Mouse (Mus musculus) lung, embryonic 16.5 days (tissue): Measurements from ENCODE around the gene C330007P06Rik. TPM values are rescaled to one million over a fixed set of nuclear protein-coding genes. Genes with fewer than 3 reads are reported as not detected.

Experiments used
- ATAC-seq: fragments of 200-750 bp; cut with Nextera tagmentation; 2 replicates; pipeline ENCODE4 v1.8.0; 2017; ENCODE audit warnings: low read depth, mild to moderate bottlenecking, moderate library complexity
- H3K27ac ChIP-seq: fragments of 300-500 bp; sonication (generic); 2 replicates; pipeline ENCODE4 v1.5.1; 2014; ENCODE audit warnings: mild to moderate bottlenecking, control low read depth, low read length
- H3K27me3 ChIP-seq: fragments of 300-500 bp; sonication (generic); 2 replicates; pipeline ENCODE4 v1.6.1; 2014; ENCODE audit warnings: low read depth, low read length, mixed read lengths; ENCODE audit not compliant: control insufficient read depth, insufficient read depth
- H3K36me3 ChIP-seq: fragments of 300-500 bp; sonication (generic); 2 replicates; pipeline ENCODE4 v1.6.1; 2014; ENCODE audit warnings: low read length; ENCODE audit not compliant: control insufficient read depth, insufficient read depth
- H3K4me1 ChIP-seq: fragments of 300-500 bp; sonication (generic); replicated peaks from 2 replicates; pipeline ENCODE4 v1.6.1; 2014; ENCODE audit warnings: low read length, mixed read lengths; ENCODE audit not compliant: control insufficient read depth, insufficient read depth
- H3K4me2 ChIP-seq: fragments of 300-500 bp; sonication (generic); 2 replicates; pipeline ENCODE4 v1.6.1; 2014; ENCODE audit warnings: low read depth, low read length, control low read depth
- H3K4me3 ChIP-seq: fragments of 300-500 bp; sonication (generic); 2 replicates; pipeline ENCODE4 v1.5.1; 2014; ENCODE audit warnings: mild to moderate bottlenecking, low read length, control low read depth
- H3K9ac ChIP-seq: fragments of 300-500 bp; sonication (generic); 2 replicates; pipeline ENCODE4 v1.6.1; 2014; ENCODE audit warnings: low read length, control low read depth
- H3K9me3 ChIP-seq: fragments of 300-500 bp; sonication (generic); 2 replicates; pipeline ENCODE4 v1.6.1; 2016; ENCODE audit warnings: low read length; ENCODE audit not compliant: control insufficient read depth
- WGBS: fragments of 180-500 bp; shearing (Covaris S2); extraction: QIAGEN DNeasy Blood & Tissue Kit; methylation state at CpG from one replicate; pipeline ENCODE4 v1.1.7; 2014; 5-methylcytosine and 5-hydroxymethylcytosine counted together
- polyA plus RNA-seq: library from polyadenylated mRNA; unstranded; fragments of >200 nt; fragmentation: Nextera tagmentation; extraction: Ambion mirVana; gene quantifications from 2 replicates; pipeline ENCODE4 v1.2.1, GENCODE M21; 2015

C330007P06Rik gene
- polyA plus RNA-seq, 1 experiment from 2014 or later, result 38.7 TPM

DNA sequence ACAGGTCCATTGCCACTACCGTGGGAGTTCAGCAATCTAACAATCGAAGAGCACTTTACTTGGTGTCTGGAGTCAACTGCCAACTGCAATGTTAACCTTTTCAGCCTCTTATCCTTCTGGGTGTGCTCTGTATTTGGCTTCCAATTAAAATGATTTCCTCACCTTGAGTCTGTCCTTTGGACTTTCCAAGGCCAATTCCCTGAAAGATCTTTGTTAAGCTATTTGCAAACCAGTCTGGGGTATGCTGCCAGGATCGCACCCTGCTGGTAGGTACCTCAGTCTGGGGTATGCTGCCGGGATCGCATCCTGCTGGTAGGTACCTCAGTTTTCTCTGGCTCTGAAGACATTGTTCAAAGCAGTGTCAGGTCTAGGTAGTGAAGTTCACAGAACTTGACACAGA, 79.3 kb downstream of the C330007P06Rik start:
- Histone ChIP-seq H3K4me1 (no peaks in the 10 kb centered on the region), H3K36me3 (peaks cover 4% of the 10 kb centered on the region), H3K27me3 (no peaks in the 10 kb centered on the region), H3K9ac (no peak overlapping the region), H3K4me3 (no peak overlapping the region), H3K9me3 (no peaks in the 10 kb centered on the region), H3K27ac (no peak overlapping the region), H3K4me2 (no peak overlapping the region)
- ATAC-seq, result no peak
- 62% methylated on average over 5 of the region's 5 CpGs for WGBS

DNA sequence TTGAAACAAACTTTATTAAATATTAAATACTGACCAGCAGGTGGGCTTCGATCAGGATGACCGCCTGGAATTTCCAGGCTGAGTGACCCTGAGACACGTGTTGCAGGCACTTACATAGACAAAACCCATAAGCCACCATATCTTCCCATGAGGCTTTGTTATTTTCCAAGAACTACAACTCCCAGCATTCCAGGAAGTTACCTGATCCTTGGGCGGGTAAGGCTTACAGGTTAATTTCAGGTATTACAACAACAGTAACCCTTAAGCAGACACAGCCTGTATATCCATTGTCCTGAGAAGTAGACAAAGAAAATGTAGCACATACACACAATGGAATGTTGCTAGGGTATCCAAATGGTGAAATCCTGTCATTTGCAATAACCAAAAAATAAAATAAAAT, 84.6 kb downstream of the C330007P06Rik start:
- no peak for ATAC-seq
- H3K4me2 ChIP-seq, result no peak overlapping the region
- no peaks in the 10 kb centered on the region for H3K27me3 ChIP-seq
- no peak overlapping the region for H3K9ac ChIP-seq
- no peaks in the 10 kb centered on the region for H3K4me1 ChIP-seq
- H3K9me3 ChIP-seq, result no peaks in the 10 kb centered on the region
- H3K4me3 ChIP-seq, result no peak overlapping the region
- 63% methylated on average over 4 of the region's 4 CpGs for WGBS
- H3K36me3 ChIP-seq, result no peaks in the 10 kb centered on the region
- no peak overlapping the region for H3K27ac ChIP-seq

DNA sequence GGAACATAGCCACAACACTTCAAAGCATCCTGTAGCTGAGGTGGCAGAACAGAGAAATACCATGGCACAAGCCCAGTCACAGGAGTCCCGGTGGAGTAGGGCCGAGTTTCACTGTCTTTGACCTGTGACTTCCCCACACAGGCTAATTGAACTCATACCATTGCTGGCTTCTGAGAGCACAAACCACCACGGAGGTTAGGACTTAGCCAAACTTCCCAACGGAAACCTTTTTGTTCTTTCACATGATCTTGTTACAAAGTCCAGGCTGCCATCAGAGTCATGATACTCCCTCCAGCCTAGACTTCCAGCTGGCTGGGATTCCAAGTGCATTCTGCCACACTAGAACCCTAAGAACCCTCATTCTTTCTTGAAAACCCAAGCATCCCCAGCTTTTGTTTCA, 96.2 kb downstream of the C330007P06Rik start:
- Histone ChIP-seq H3K9me3 (no peaks in the 10 kb centered on the region), H3K36me3 (no peaks in the 10 kb centered on the region), H3K27ac (no peak overlapping the region), H3K9ac (no peak overlapping the region), H3K4me3 (no peak overlapping the region), H3K27me3 (no peaks in the 10 kb centered on the region), H3K4me1 (no peaks in the 10 kb centered on the region), H3K4me2 (no peak overlapping the region)
- ATAC-seq, result no peak
- 70% methylated on average over 4 of the region's 4 CpGs for WGBS

DNA sequence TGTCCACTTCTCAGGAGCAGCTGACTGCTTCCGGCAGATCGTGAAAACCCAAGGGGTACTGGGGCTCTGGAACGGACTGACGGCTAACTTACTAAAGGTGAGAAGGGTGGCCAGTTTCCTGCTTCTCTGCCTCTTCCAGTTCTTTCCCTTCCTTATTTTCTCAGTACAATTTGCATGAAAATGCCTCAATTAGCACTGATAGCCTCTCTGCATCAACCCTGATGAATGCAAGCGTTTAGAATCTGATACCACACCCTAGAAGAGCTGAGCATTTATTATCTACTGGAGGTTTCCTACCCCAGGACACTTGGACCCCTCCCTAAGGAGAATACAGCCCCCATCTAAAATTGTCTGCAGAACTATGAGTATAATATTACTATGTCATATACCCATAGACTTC, 98.4 kb downstream of the C330007P06Rik start:
- WGBS, result 84% methylated on average over 5 of the region's 5 CpGs
- Histone ChIP-seq H3K9ac (no peak overlapping the region), H3K9me3 (no peaks in the 10 kb centered on the region), H3K27ac (no peak overlapping the region), H3K4me2 (no peak overlapping the region), H3K4me3 (no peak overlapping the region), H3K36me3 (no peaks in the 10 kb centered on the region), H3K27me3 (no peaks in the 10 kb centered on the region), H3K4me1 (no peaks in the 10 kb centered on the region)
- no peak for ATAC-seq

Other genes starting within 250 kb of the C330007P06Rik start
- gene Akap17b, start 228.7 kb downstream of the C330007P06Rik start, polyA plus RNA-seq, result 2.9 TPM in 2 replicates
- 2.3 and 2.5 TPM in 2 replicates for gene Slc25a43, start 130.5 kb downstream of the C330007P06Rik start, polyA plus RNA-seq
- gene Slc25a5, start 78.5 kb downstream of the C330007P06Rik start, polyA plus RNA-seq, result 576 and 581 TPM in 2 replicates
- gene Ube2a, start 211 bp downstream of the C330007P06Rik start, polyA plus RNA-seq, result 131 and 141 TPM in 2 replicates
- 1.3 and 1.8 TPM in 2 replicates for gene Nkrf, start 28.8 kb upstream of the C330007P06Rik start, polyA plus RNA-seq
- gene Sept6, start 117.7 kb upstream of the C330007P06Rik start, polyA plus RNA-seq, result 16.7 and 18.6 TPM in 2 replicates
- not detected in 2 replicates for gene Sowahd, start 174.7 kb upstream of the C330007P06Rik start, polyA plus RNA-seq
- gene Rpl39, start 211.3 kb upstream of the C330007P06Rik start, polyA plus RNA-seq, result 511 and 600 TPM in 2 replicates
- 17.2 and 19.4 TPM in 2 replicates for gene Upf3b, start 236.2 kb upstream of the C330007P06Rik start, polyA plus RNA-seq